Mouse (Mus musculus) cerebellum, adult 2 months (tissue): ENCODE measurements around the gene Itpr3.

Source experiments
- CTCF ChIP-seq: fragments of 200-500 bp; IDR thresholded peaks from 2 replicates; pipeline ENCODE4 v1.5.1; 2011; ENCODE audit warnings: low read depth, mild to moderate bottlenecking, control low read depth, low read length, moderate library complexity, borderline replicate concordance; ENCODE audit not compliant: insufficient read depth
- POLR2A ChIP-seq: fragments of 200-500 bp; IDR thresholded peaks from 2 replicates; pipeline ENCODE4 v1.6.1; 2011; ENCODE audit warnings: low read length, control low read depth, borderline replicate concordance; ENCODE audit not compliant: insufficient read depth

DNA sequence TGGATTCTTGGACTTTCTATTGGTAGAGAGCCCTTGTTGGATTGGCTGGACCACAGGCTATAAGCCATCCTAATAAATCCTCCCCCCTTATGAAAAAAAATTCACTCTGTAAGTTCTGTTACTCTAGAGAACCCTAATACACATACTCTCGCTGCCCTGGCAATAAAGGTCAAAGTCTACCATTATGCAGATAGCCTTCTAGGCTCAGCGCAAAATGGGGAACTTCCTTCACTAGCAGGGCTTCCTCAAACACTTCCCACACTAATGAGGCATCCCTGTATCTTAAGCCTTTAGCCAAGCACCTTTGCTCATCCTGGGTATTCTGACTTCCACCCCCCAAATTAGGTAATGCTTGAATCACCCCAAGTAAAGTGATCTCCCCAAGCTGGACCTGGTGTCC lies 48.8 kb upstream of the Itpr3 start:
- TF ChIP-seq CTCF (no peak), POLR2A (no peak)
